Mouse (Mus musculus) heart, embryonic 12.5 days (tissue): ENCODE measurements around the gene Gm17509. TPM values are rescaled to one million over a fixed set of nuclear protein-coding genes. Genes with fewer than 3 reads are reported as not detected.

Experiments used
- polyA plus RNA-seq: library from polyadenylated mRNA; unstranded; fragments of >200 nt; fragmentation: Nextera tagmentation; extraction: Ambion mirVana; gene quantifications from 2 replicates; pipeline ENCODE4 v1.2.1, GENCODE M21; 2016

Gm17509 gene
- polyA plus RNA-seq, 1 experiment from 2014 or later = 0.15 TPM

Other genes with a start within 250 kb of the Gm17509 start
- 15.4 and 15.6 TPM in 2 replicates for gene Parp8, start 195.5 kb downstream of the Gm17509 start, polyA plus RNA-seq
- gene Emb, start 12.5 kb downstream of the Gm17509 start, polyA plus RNA-seq = 15.9 and 16.2 TPM in 2 replicates